Comparison of ENCODE assay signal across 35 mouse cellular contexts in the genomic region with DNA sequence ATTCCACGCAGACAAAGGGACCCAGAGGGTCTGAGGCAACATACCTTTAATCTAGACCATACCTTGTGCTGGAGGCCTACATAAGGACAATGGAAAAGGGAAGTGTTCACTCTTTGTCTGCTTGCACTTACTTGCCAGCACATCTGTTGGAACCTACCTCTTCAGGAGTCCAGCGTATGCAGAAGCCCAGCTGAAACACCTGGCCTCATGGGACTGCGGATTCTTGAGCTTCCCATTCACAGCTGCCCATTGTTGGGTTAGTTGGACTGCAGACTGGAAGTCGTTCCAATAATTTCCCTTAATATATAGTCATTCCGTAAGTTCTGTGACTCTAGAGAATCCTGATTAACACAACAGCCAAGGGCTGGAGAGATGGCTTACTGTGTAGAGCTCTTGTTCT. TPM values are rescaled to one million over a fixed set of nuclear protein-coding genes. Genes with fewer than 3 reads are reported as not detected.
"Had no signal": no experiment of that assay in that cellular context is flagged by ENCODE, and none has a peak within 500 bp of the region (broad histone marks: within the 10 kb centered on the region; RNA-seq: fewer than 3 reads in every experiment).

No protein-coding gene starts in this region.

- H3K27ac ChIP-seq: gastrocnemius, adult 2 months; heart, embryonic 10.5 days; hindbrain, embryonic 10.5 days; hindbrain, embryonic 12.5 days; hindbrain, embryonic 14.5 days; intestine, embryonic 15.5 days; layer of hippocampus, adult 2 months; left cerebral cortex, adult 2 months; limb, embryonic 10.5 days; limb, embryonic 12.5 days had no signal

- DNase-seq: gastrocnemius, adult 2 months; gastrocnemius, postnatal 10 days; gastrocnemius, postnatal 25 days; heart, postnatal 10 days; heart, postnatal 4 days; kidney, adult 18-20 months; kidney, adult 8-10 months; kidney, postnatal 10 days; kidney, postnatal 25 days; kidney, postnatal 4 days; liver had no signal

- H3K9ac ChIP-seq: heart, embryonic 12.5 days; hindbrain, embryonic 12.5 days; hindbrain, embryonic 14.5 days; intestine, embryonic 15.5 days; limb, embryonic 12.5 days had no signal

- H3K4me3 ChIP-seq: gastrocnemius, adult 2 months; heart, embryonic 10.5 days; heart, embryonic 12.5 days; hindbrain, embryonic 10.5 days; hindbrain, embryonic 12.5 days; intestine, embryonic 15.5 days; layer of hippocampus, adult 2 months; left cerebral cortex, adult 2 months; limb, embryonic 10.5 days; limb, embryonic 12.5 days had no signal

- H3K36me3 ChIP-seq: heart, embryonic 10.5 days; heart, embryonic 12.5 days; hindbrain, embryonic 10.5 days; hindbrain, embryonic 12.5 days; intestine, embryonic 15.5 days; limb, embryonic 10.5 days; limb, embryonic 12.5 days had no signal

RNA-seq across cellular contexts. Expression of gene BC107364, which starts 20.0 kb away (rescaled TPM):
- total RNA-seq: gastrocnemius, adult 2 months; gastrocnemius, postnatal 10 days; gastrocnemius, postnatal 25 days; gastrocnemius, postnatal 4 days; granulocyte monocyte progenitor cell, adult 5-6 weeks; heart, adult 8-10 months; heart, postnatal 10 days; heart, postnatal 25 days; layer of hippocampus, adult 2 months; layer of hippocampus, postnatal 10 days; layer of hippocampus, postnatal 25 days; left cerebral cortex, adult 2 months; left cerebral cortex, postnatal 14 days; left cerebral cortex, postnatal 36 days had no signal
- polyA plus RNA-seq: frontal cortex, adult 2 months; heart, embryonic 10.5 days; hindbrain, embryonic 10.5 days; hindbrain, embryonic 12.5 days; hindbrain, embryonic 14.5 days; hindbrain, embryonic 16.5 days; inflammation-experienced regulatory T-cells, adult 6 months; limb, embryonic 12.5 days; limb, embryonic 14.5 days; liver, embryonic 11.5 days had no signal

RNA-seq across cellular contexts. Expression of gene Hfe2, which starts 52.9 kb away (rescaled TPM):
- total RNA-seq: granulocyte monocyte progenitor cell, adult 5-6 weeks had no signal
- polyA plus RNA-seq: inflammation-experienced regulatory T-cells, adult 6 months; intestine, postnatal 0 days had no signal
